Mouse (Mus musculus): Measurements from ENCODE around the gene Olfr644.

GRCm38 (mm10) chr7:104017203-104017602 lies 54.5 kb downstream of the Olfr644 start, which contains the start of gene Olfr639:
- TF ChIP-seq POLR2A (IDR thresholded peaks at IDR 0.05; ENCODE audit: control insufficient read depth, extremely low read depth, insufficient read depth, low read length, poor library complexity) (no peak), CTCF (IDR thresholded peaks at IDR 0.05; ENCODE audit: borderline replicate concordance, control insufficient read depth, extremely low read depth, insufficient read depth, low read length, poor library complexity) (no peak)

Data from thymus, adult 2 months (tissue).